Mouse (Mus musculus) lung, postnatal 0 days (tissue): Measurements from ENCODE around the gene Cd300ld. TPM values are rescaled to one million over a fixed set of nuclear protein-coding genes. Genes with fewer than 3 reads are reported as not detected.

ENCODE experiments used
- ATAC-seq: fragments of 200-750 bp; cut with Nextera tagmentation; 2 replicates; pipeline ENCODE4 v1.8.0; 2017; ENCODE audit warnings: moderate library complexity
- DNase-seq: peaks from one replicate; pipeline ENCODE4 v3.0.0-alpha.2; 2016; ENCODE audit warnings: low spot score
- H3K27ac ChIP-seq: fragments of 300-500 bp; sonication (generic); 2 replicates; pipeline ENCODE4 v1.5.1; 2014; ENCODE audit warnings: antibody characterized with exemption, mild to moderate bottlenecking, low read length, mixed read lengths
- H3K27me3 ChIP-seq: fragments of 300-500 bp; sonication (generic); replicated peaks from 2 replicates; pipeline ENCODE4 v1.6.1; 2014; ENCODE audit warnings: low read length, mixed read lengths; ENCODE audit not compliant: insufficient read depth
- H3K36me3 ChIP-seq: fragments of 300-500 bp; sonication (generic); 2 replicates; pipeline ENCODE4 v1.6.1; 2014; ENCODE audit warnings: low read length, mixed read lengths; ENCODE audit not compliant: insufficient read depth
- H3K4me1 ChIP-seq: fragments of 300-500 bp; sonication (generic); 2 replicates; pipeline ENCODE4 v1.6.1; 2014; ENCODE audit warnings: antibody characterized with exemption, low read depth, low read length, mixed read lengths; ENCODE audit not compliant: insufficient read depth
- H3K4me2 ChIP-seq: fragments of 300-500 bp; sonication (generic); replicated peaks from 2 replicates; pipeline ENCODE4 v1.6.1; 2014; ENCODE audit warnings: low read depth, mild to moderate bottlenecking, low read length, moderate library complexity, mixed read lengths
- H3K4me3 ChIP-seq: fragments of 300-500 bp; sonication (generic); 2 replicates; pipeline ENCODE4 v1.5.1; 2014; ENCODE audit warnings: low read depth, low read length
- H3K9ac ChIP-seq: fragments of 300-500 bp; sonication (generic); replicated peaks from 2 replicates; pipeline ENCODE4 v1.6.1; 2014; ENCODE audit warnings: low read depth, mild to moderate bottlenecking
- H3K9me3 ChIP-seq: fragments of 300-500 bp; sonication (generic); 2 replicates; pipeline ENCODE4 v1.6.1; 2016; ENCODE audit warnings: low read length, mixed read lengths
- CTCF ChIP-seq: IDR thresholded peaks from 2 replicates; pipeline ENCODE4 v1.5.1; 2016; ENCODE audit warnings: antibody characterized with exemption, mild to moderate bottlenecking
- EP300 ChIP-seq: IDR thresholded peaks from 2 replicates; pipeline ENCODE4 v1.6.1; 2016; ENCODE audit warnings: antibody characterized with exemption, mild to moderate bottlenecking, control low read depth
- WGBS: fragments of 180-500 bp; shearing (Covaris S2); extraction: QIAGEN DNeasy Blood & Tissue Kit; methylation state at CpG from one replicate; pipeline ENCODE4 v1.1.7; 2014; 5-methylcytosine and 5-hydroxymethylcytosine counted together
- polyA plus RNA-seq: library from polyadenylated mRNA; unstranded; fragments of >200 nt; fragmentation: Nextera tagmentation; extraction: Ambion mirVana; gene quantifications from 2 replicates; pipeline ENCODE4 v1.2.1, GENCODE M21; 2015

Gene Cd300ld
- polyA plus RNA-seq, 1 experiment from 2014 or later, result 1.0 TPM

GRCm38 (mm10) chr11:114972726-114973125 is 17.0 kb downstream of the Cd300ld start:
- no peaks in the 10 kb centered on the region for H3K27me3 ChIP-seq
- no peak overlapping the region for H3K9ac ChIP-seq
- no peaks in the 10 kb centered on the region for H3K9me3 ChIP-seq
- 68% methylated on average over 10 of the region's 10 CpGs for WGBS
- no peak overlapping the region for H3K27ac ChIP-seq
- DNase-seq (no peak), ATAC-seq (no peak)
- H3K36me3 ChIP-seq, result no peaks in the 10 kb centered on the region
- H3K4me1 ChIP-seq, result no peaks in the 10 kb centered on the region
- H3K4me3 ChIP-seq, result no peak overlapping the region
- H3K4me2 ChIP-seq, result no peak overlapping the region
- TF ChIP-seq CTCF (no peak), EP300 (no peak)

DNA sequence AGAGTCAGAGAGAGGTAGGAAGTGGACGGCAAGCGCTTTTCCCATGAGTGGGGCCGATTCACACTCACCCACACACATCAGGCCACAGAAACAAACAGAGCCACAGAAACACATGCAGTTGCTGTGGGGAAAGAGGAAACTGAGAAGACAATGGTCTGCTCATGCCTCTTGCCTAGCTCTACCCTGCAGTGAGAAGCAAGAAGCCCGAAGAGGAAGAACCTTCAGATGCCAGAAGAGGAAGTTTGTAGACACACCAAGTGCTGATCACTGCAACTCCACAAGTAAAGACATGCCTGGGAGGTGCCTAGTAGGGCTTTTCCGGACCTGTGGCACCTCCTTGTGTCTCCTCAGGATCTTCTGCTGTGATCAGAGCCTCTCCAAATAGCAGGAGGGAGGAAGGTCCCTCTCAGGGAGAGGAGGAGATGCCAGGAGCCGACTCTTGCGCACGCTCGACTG is 20.9 kb downstream of the Cd300ld start, which contains the start of gene Cd300c:
Gene Cd300c, minus strand, starts transcription at position 406 of the 456 bp plus-strand sequence.
- ATAC-seq, result no peak

DNA sequence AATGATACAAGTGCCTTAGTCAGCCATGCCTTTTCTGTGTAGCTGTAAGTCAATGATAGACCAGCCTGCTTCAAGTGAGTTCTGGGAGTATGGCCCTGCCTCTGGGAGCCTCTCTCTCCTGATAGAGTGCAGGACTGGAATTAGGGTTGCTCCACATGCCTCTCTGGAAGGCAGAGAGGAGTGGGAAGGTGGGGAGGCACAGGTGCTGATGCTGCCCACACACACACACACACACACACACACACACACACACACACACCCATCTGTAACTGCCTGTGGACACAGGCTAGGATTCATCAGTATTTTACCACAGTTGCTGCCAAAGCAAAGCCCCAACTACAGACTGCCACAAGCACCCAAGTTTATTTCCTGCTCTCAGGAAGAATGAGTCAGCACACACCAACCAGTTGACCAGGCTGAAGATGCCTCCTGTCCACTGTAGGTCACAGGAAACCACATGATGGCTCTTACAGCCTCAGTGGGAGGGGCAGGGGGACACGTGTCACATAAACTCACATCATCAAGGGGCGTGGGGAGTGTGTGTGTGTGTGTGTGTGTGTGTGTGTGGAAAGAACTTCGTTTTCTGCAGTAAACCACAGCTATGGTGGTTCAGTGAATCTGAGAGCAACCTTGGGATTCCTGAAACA is 24.4 kb downstream of the Cd300ld start:
- WGBS, result 31% methylated on average over 3 of the region's 3 CpGs
- H3K27me3 ChIP-seq, result no peaks in the 10 kb centered on the region
- H3K4me2 ChIP-seq, result no peak overlapping the region
- H3K9ac ChIP-seq, result no peak overlapping the region
- TF ChIP-seq CTCF (no peak), EP300 (no peak)
- H3K27ac ChIP-seq, result no peak overlapping the region
- peak; percentile 25; the same call in 1 of the 2 replicates for ATAC-seq
- H3K36me3 ChIP-seq, result no peaks in the 10 kb centered on the region
- H3K4me3 ChIP-seq, result no peak overlapping the region
- H3K9me3 ChIP-seq, result no peaks in the 10 kb centered on the region
- no peaks in the 10 kb centered on the region for H3K4me1 ChIP-seq
- DNase-seq, result peak; percentile 30

More for the DNA sequence above, 20.9 kb downstream of the Cd300ld start, which contains the start of gene Cd300c:
- no peaks in the 10 kb centered on the region for H3K4me1 ChIP-seq
- no peak within 1 kb of the TSS for H3K4me3 ChIP-seq
- H3K27ac ChIP-seq, result no peak within 1 kb of the TSS
- H3K9ac ChIP-seq, result no peak within 1 kb of the TSS
- H3K9me3 ChIP-seq, result no peaks in the 10 kb centered on the region
- H3K4me2 ChIP-seq, result no peak within 1 kb of the TSS
- H3K27me3 ChIP-seq, result no peaks in the 10 kb centered on the region
- DNase-seq, result peak; percentile 43
- TF ChIP-seq CTCF (no peak), EP300 (no peak)
- WGBS, result 81% methylated on average over 9 of the region's 9 CpGs
- no peaks in the 10 kb centered on the region for H3K36me3 ChIP-seq

DNA sequence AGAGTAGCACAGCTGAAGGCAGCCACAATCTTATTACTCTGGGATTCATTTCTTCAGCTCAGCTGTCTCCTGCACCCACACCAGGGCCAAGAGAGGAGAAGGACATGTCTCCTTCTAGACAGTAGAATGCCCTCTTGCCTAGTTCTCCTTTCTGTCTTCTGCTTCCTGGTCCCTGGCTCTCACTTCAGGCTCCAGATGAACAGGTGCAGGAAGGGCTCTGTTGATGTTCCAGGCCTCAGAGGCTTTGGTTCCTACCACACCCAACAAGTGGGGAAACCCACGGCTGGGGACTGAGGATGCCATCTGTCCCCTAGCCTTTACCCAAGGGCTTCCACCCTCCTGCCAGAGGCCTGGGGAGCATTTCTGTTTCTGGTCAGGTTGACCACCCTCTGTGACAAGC is 29.4 kb downstream of the Cd300ld start:
- no peaks in the 10 kb centered on the region for H3K9me3 ChIP-seq
- TF ChIP-seq CTCF, result no peak
- no peak for TF ChIP-seq EP300
- no peaks in the 10 kb centered on the region for H3K36me3 ChIP-seq
- no peak for DNase-seq
- 43% methylated on average over 1 of the region's 1 CpGs for WGBS
- H3K4me2 ChIP-seq, result no peak overlapping the region
- H3K27me3 ChIP-seq, result no peaks in the 10 kb centered on the region
- H3K27ac ChIP-seq, result no peak overlapping the region
- no peaks in the 10 kb centered on the region for H3K4me1 ChIP-seq
- no peak overlapping the region for H3K9ac ChIP-seq
- ATAC-seq, result no peak
- no peak overlapping the region for H3K4me3 ChIP-seq

DNA sequence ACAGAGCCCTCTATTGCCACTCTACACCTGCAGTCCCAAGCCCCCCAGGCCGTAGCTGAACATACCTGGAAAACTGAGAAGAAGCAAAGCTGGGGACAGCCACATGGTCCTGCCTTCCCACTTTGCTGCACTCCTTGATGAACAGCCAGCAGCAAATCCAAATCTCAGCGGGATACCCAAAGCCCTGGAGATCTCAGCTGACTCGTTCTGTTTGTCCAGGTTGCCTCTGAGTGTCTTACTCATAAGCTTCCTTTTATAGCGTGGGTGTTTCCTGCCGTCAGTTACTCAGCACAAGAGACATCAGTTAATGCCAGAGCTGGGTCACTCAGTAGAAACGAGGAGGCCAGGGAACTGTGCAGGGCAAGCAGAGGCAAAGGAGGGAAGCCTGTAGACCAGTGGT is 55.6 kb downstream of the Cd300ld start, which contains the start of gene Cd300lb:
Gene Cd300lb, minus strand, starts transcription at position 243 of the 400 bp plus-strand sequence.
- no peak for ATAC-seq
- no peaks in the 10 kb centered on the region for H3K4me1 ChIP-seq
- H3K27ac ChIP-seq, result no peak within 1 kb of the TSS
- no peaks in the 10 kb centered on the region for H3K36me3 ChIP-seq
- TF ChIP-seq EP300 (no peak), CTCF (no peak)
- H3K4me2 ChIP-seq, result no peak within 1 kb of the TSS
- H3K4me3 ChIP-seq, result no peak within 1 kb of the TSS
- DNase-seq, result no peak
- no peaks in the 10 kb centered on the region for H3K27me3 ChIP-seq
- no peaks in the 10 kb centered on the region for H3K9me3 ChIP-seq
- no peak within 1 kb of the TSS for H3K9ac ChIP-seq
- WGBS, result 50% methylated on average over 6 of the region's 6 CpGs

- H3K9ac ChIP-seq, result no peak overlapping the region
- no peak overlapping the region for H3K4me2 ChIP-seq
- no peak overlapping the region for H3K4me3 ChIP-seq
- H3K27me3 ChIP-seq, result no peaks in the 10 kb centered on the region
- no peak for DNase-seq
- ATAC-seq, result no peak
- H3K9me3 ChIP-seq, result no peaks in the 10 kb centered on the region
- no peaks in the 10 kb centered on the region for H3K36me3 ChIP-seq
- H3K27ac ChIP-seq, result no peak overlapping the region
- H3K4me1 ChIP-seq, result no peaks in the 10 kb centered on the region
- 63% methylated on average over 4 of the region's 4 CpGs for WGBS
- TF ChIP-seq CTCF, result no peak
- TF ChIP-seq EP300, result no peak
These were observed 56.1 kb downstream of the Cd300ld start for GRCm38 (mm10) chr11:114933591-114933990.

Other genes starting within 250 kb of the Cd300ld start
- gene Kif19a, start 224.5 kb downstream of the Cd300ld start, polyA plus RNA-seq, result 0.54 and 0.74 TPM in 2 replicates
- gene Btbd17, start 194.0 kb downstream of the Cd300ld start, polyA plus RNA-seq, result 0.15 and 0.20 TPM in 2 replicates
- gene Gpr142, start 191.0 kb downstream of the Cd300ld start, polyA plus RNA-seq, result not detected in 2 replicates
- 10.4 and 11.1 TPM in 2 replicates for gene Gprc5c, start 138.8 kb downstream of the Cd300ld start, polyA plus RNA-seq
- 4.6 and 5.9 TPM in 2 replicates for gene Cd300a, start 99.9 kb downstream of the Cd300ld start, polyA plus RNA-seq
- gene Cd300lb, start 55.5 kb downstream of the Cd300ld start, polyA plus RNA-seq, result 1.5 and 2.0 TPM in 2 replicates
- gene Cd300c, start 20.8 kb downstream of the Cd300ld start, polyA plus RNA-seq, result 0.19 and 0.31 TPM in 2 replicates
- 12.4 and 15.7 TPM in 2 replicates for gene Cd300c2, start 12.0 kb upstream of the Cd300ld start, polyA plus RNA-seq
- gene Cd300ld2, start 26.3 kb upstream of the Cd300ld start, polyA plus RNA-seq, result 0.44 TPM in 1 of 2 replicates, not detected in the other
- not detected in 2 replicates for gene Cd300ld4, start 37.1 kb upstream of the Cd300ld start, polyA plus RNA-seq
- gene Cd300ld5, start 47.8 kb upstream of the Cd300ld start, polyA plus RNA-seq, result not detected in 2 replicates
- gene Cd300ld3, start 58.5 kb upstream of the Cd300ld start, polyA plus RNA-seq, result not detected in 2 replicates
- 0.21 and 0.31 TPM in 2 replicates for gene Cd300e, start 72.3 kb upstream of the Cd300ld start, polyA plus RNA-seq
- gene Rab37, start 101.5 kb upstream of the Cd300ld start, polyA plus RNA-seq, result 0.56 and 0.85 TPM in 2 replicates
- gene Cd300lf, start 144.1 kb upstream of the Cd300ld start, polyA plus RNA-seq, result 12.7 and 13.1 TPM in 2 replicates
- gene Slc9a3r1, start 173.4 kb upstream of the Cd300ld start, polyA plus RNA-seq, result 56.9 and 71.2 TPM in 2 replicates
- gene Tmem104, start 197.6 kb upstream of the Cd300ld start, polyA plus RNA-seq, result 9.6 and 10.5 TPM in 2 replicates
- 30.3 and 30.8 TPM in 2 replicates for gene Nat9, start 197.9 kb upstream of the Cd300ld start, polyA plus RNA-seq